Mouse (Mus musculus): ENCODE data around the gene Gabrb3. TPM values are rescaled to one million over a fixed set of nuclear protein-coding genes. Genes with fewer than 3 reads are reported as not detected.

Gene Gabrb3
- polyA plus RNA-seq, 1 experiment from 2014 or later: 0.36 TPM

- no peak for ATAC-seq (ENCODE audit: low read depth)
- Histone ChIP-seq H3K4me2 (ENCODE audit: low read depth, low read length) (no peak overlapping the region), H3K36me3 (ENCODE audit: control insufficient read depth, insufficient read depth, low read length) (no peaks in the 10 kb centered on the region), H3K9me3 (ENCODE audit: control insufficient read depth, low read length) (no peaks in the 10 kb centered on the region), H3K27me3 (ENCODE audit: control insufficient read depth, insufficient read depth, low read depth, low read length) (no peaks in the 10 kb centered on the region), H3K4me1 (replicated peaks; ENCODE audit: control insufficient read depth, insufficient read depth, low read length) (no peaks in the 10 kb centered on the region), H3K27ac (ENCODE audit: low read length) (no peak overlapping the region), H3K4me3 (ENCODE audit: low read length) (no peak overlapping the region), H3K9ac (ENCODE audit: low read length) (no peak overlapping the region)
- 47% methylated on average over 1 of the region's 1 CpGs for WGBS
Observed at GRCm38 (mm10) chr7:57640796-57641195, 221.3 kb downstream of the Gabrb3 start.

GRCm38 (mm10) chr7:57647345-57647744, 227.9 kb downstream of the Gabrb3 start:
- H3K27ac ChIP-seq (ENCODE audit: low read length): no peak overlapping the region
- H3K9ac ChIP-seq (ENCODE audit: low read length): no peak overlapping the region
- H3K36me3 ChIP-seq (ENCODE audit: control insufficient read depth, insufficient read depth, low read length): no peaks in the 10 kb centered on the region
- H3K27me3 ChIP-seq (ENCODE audit: control insufficient read depth, insufficient read depth, low read depth, low read length): no peaks in the 10 kb centered on the region
- WGBS: 82% methylated on average over 2 of the region's 2 CpGs
- no peak overlapping the region for H3K4me2 ChIP-seq (ENCODE audit: low read depth, low read length)
- H3K9me3 ChIP-seq (ENCODE audit: control insufficient read depth, low read length): no peaks in the 10 kb centered on the region
- no peaks in the 10 kb centered on the region for H3K4me1 ChIP-seq (replicated peaks; ENCODE audit: control insufficient read depth, insufficient read depth, low read length)
- H3K4me3 ChIP-seq (ENCODE audit: low read length): no peak overlapping the region
- no peak for ATAC-seq (ENCODE audit: low read depth)

- H3K27me3 ChIP-seq (ENCODE audit: control insufficient read depth, insufficient read depth, low read depth, low read length): no peaks in the 10 kb centered on the region
- no peak for ATAC-seq (ENCODE audit: low read depth)
Observed at GRCm38 (mm10) chr7:57648136-57648755, 228.8 kb downstream of the Gabrb3 start.

GRCm38 (mm10) chr7:57677352-57677751, 257.9 kb downstream of the Gabrb3 start:
- Histone ChIP-seq H3K36me3 (ENCODE audit: control insufficient read depth, insufficient read depth, low read length) (no peaks in the 10 kb centered on the region), H3K4me1 (replicated peaks; ENCODE audit: control insufficient read depth, insufficient read depth, low read length) (no peaks in the 10 kb centered on the region), H3K27me3 (ENCODE audit: control insufficient read depth, insufficient read depth, low read depth, low read length) (no peaks in the 10 kb centered on the region), H3K4me2 (ENCODE audit: low read depth, low read length) (no peak overlapping the region), H3K9me3 (ENCODE audit: control insufficient read depth, low read length) (no peaks in the 10 kb centered on the region; the same call in 1 of the 2 replicates), H3K27ac (ENCODE audit: low read length) (no peak overlapping the region), H3K4me3 (ENCODE audit: low read length) (no peak overlapping the region), H3K9ac (ENCODE audit: low read length) (no peak overlapping the region)
- no peak for ATAC-seq (ENCODE audit: low read depth)
- 83% methylated on average over 6 of the region's 6 CpGs for WGBS

More at GRCm38 (mm10) chr7:57648136-57648755, 228.8 kb downstream of the Gabrb3 start:
- H3K9me3 ChIP-seq (ENCODE audit: control insufficient read depth, low read length): no peaks in the 10 kb centered on the region
- H3K36me3 ChIP-seq (ENCODE audit: control insufficient read depth, insufficient read depth, low read length): no peaks in the 10 kb centered on the region
- H3K9ac ChIP-seq (ENCODE audit: low read length): no peak overlapping the region
- no peak overlapping the region for H3K27ac ChIP-seq (ENCODE audit: low read length)
- H3K4me2 ChIP-seq (ENCODE audit: low read depth, low read length): no peak overlapping the region
- 91% methylated on average over 4 of the region's 4 CpGs for WGBS
- H3K4me3 ChIP-seq (ENCODE audit: low read length): no peak overlapping the region
- no peaks in the 10 kb centered on the region for H3K4me1 ChIP-seq (replicated peaks; ENCODE audit: control insufficient read depth, insufficient read depth, low read length)

- WGBS: 55% methylated on average over 4 of the region's 4 CpGs
- Histone ChIP-seq H3K9ac (ENCODE audit: low read length) (no peak overlapping the region), H3K4me2 (ENCODE audit: low read depth, low read length) (no peak overlapping the region), H3K27me3 (ENCODE audit: control insufficient read depth, insufficient read depth, low read depth, low read length) (no peaks in the 10 kb centered on the region), H3K36me3 (ENCODE audit: control insufficient read depth, insufficient read depth, low read length) (no peaks in the 10 kb centered on the region), H3K4me1 (replicated peaks; ENCODE audit: control insufficient read depth, insufficient read depth, low read length) (no peaks in the 10 kb centered on the region), H3K27ac (ENCODE audit: low read length) (no peak overlapping the region), H3K9me3 (ENCODE audit: control insufficient read depth, low read length) (no peaks in the 10 kb centered on the region), H3K4me3 (ENCODE audit: low read length) (no peak overlapping the region)
- no peak for ATAC-seq (ENCODE audit: low read depth)
Observed at GRCm38 (mm10) chr7:57689836-57690235, 270.3 kb downstream of the Gabrb3 start.

- no peak for ATAC-seq (ENCODE audit: low read depth)
- Histone ChIP-seq H3K4me1 (replicated peaks; ENCODE audit: control insufficient read depth, insufficient read depth, low read length) (no peaks in the 10 kb centered on the region), H3K4me2 (ENCODE audit: low read depth, low read length) (no peak overlapping the region), H3K27me3 (ENCODE audit: control insufficient read depth, insufficient read depth, low read depth, low read length) (no peaks in the 10 kb centered on the region), H3K9me3 (ENCODE audit: control insufficient read depth, low read length) (no peaks in the 10 kb centered on the region), H3K36me3 (ENCODE audit: control insufficient read depth, insufficient read depth, low read length) (no peaks in the 10 kb centered on the region), H3K4me3 (ENCODE audit: low read length) (no peak overlapping the region), H3K9ac (ENCODE audit: low read length) (no peak overlapping the region), H3K27ac (ENCODE audit: low read length) (no peak overlapping the region)
- WGBS: 66% methylated on average over 7 of the region's 7 CpGs
Observed at GRCm38 (mm10) chr7:57700370-57700769, 280.9 kb downstream of the Gabrb3 start.

GRCm38 (mm10) chr7:57701046-57701445, 281.6 kb downstream of the Gabrb3 start:
- H3K9ac ChIP-seq (ENCODE audit: low read length): no peak overlapping the region
- H3K9me3 ChIP-seq (ENCODE audit: control insufficient read depth, low read length): no peaks in the 10 kb centered on the region
- H3K4me2 ChIP-seq (ENCODE audit: low read depth, low read length): no peak overlapping the region
- no peak for ATAC-seq (ENCODE audit: low read depth)
- no peaks in the 10 kb centered on the region for H3K27me3 ChIP-seq (ENCODE audit: control insufficient read depth, insufficient read depth, low read depth, low read length)
- no peaks in the 10 kb centered on the region for H3K36me3 ChIP-seq (ENCODE audit: control insufficient read depth, insufficient read depth, low read length)
- no peaks in the 10 kb centered on the region for H3K4me1 ChIP-seq (replicated peaks; ENCODE audit: control insufficient read depth, insufficient read depth, low read length)
- H3K4me3 ChIP-seq (ENCODE audit: low read length): no peak overlapping the region
- H3K27ac ChIP-seq (ENCODE audit: low read length): no peak overlapping the region

- 55% methylated on average over 1 of the region's 1 CpGs for WGBS
Observed at GRCm38 (mm10) chr7:57703580-57703979, 284.1 kb downstream of the Gabrb3 start.

GRCm38 (mm10) chr7:57706092-57706491, 286.6 kb downstream of the Gabrb3 start:
- 81% methylated on average over 6 of the region's 6 CpGs for WGBS
- no peaks in the 10 kb centered on the region for H3K9me3 ChIP-seq (ENCODE audit: control insufficient read depth, low read length)
- H3K27ac ChIP-seq (ENCODE audit: low read length): no peak overlapping the region
- no peak for ATAC-seq (ENCODE audit: low read depth)
- H3K27me3 ChIP-seq (ENCODE audit: control insufficient read depth, insufficient read depth, low read depth, low read length): no peaks in the 10 kb centered on the region
- H3K4me1 ChIP-seq (replicated peaks; ENCODE audit: control insufficient read depth, insufficient read depth, low read length): no peaks in the 10 kb centered on the region
- no peak overlapping the region for H3K9ac ChIP-seq (ENCODE audit: low read length)
- H3K4me3 ChIP-seq (ENCODE audit: low read length): no peak overlapping the region
- H3K36me3 ChIP-seq (ENCODE audit: control insufficient read depth, insufficient read depth, low read length): no peaks in the 10 kb centered on the region
- H3K4me2 ChIP-seq (ENCODE audit: low read depth, low read length): no peak overlapping the region

More at GRCm38 (mm10) chr7:57703580-57703979, 284.1 kb downstream of the Gabrb3 start:
- ATAC-seq (ENCODE audit: low read depth): no peak
- H3K36me3 ChIP-seq (ENCODE audit: control insufficient read depth, insufficient read depth, low read length): no peaks in the 10 kb centered on the region
- H3K9ac ChIP-seq (ENCODE audit: low read length): no peak overlapping the region
- H3K4me3 ChIP-seq (ENCODE audit: low read length): no peak overlapping the region
- no peaks in the 10 kb centered on the region for H3K27me3 ChIP-seq (ENCODE audit: control insufficient read depth, insufficient read depth, low read depth, low read length)
- no peaks in the 10 kb centered on the region for H3K4me1 ChIP-seq (replicated peaks; ENCODE audit: control insufficient read depth, insufficient read depth, low read length)
- H3K9me3 ChIP-seq (ENCODE audit: control insufficient read depth, low read length): no peaks in the 10 kb centered on the region
- no peak overlapping the region for H3K4me2 ChIP-seq (ENCODE audit: low read depth, low read length)
- H3K27ac ChIP-seq (ENCODE audit: low read length): no peak overlapping the region

Data from lung, embryonic 16.5 days (tissue).